Mouse (Mus musculus): ENCODE results near the gene Lrrc3b. TPM values are rescaled to one million over a fixed set of nuclear protein-coding genes. Genes with fewer than 3 reads are reported as not detected.

Gene Lrrc3b
- polyA plus RNA-seq, 1 experiment from 2014 or later: 2.1 TPM

DNA sequence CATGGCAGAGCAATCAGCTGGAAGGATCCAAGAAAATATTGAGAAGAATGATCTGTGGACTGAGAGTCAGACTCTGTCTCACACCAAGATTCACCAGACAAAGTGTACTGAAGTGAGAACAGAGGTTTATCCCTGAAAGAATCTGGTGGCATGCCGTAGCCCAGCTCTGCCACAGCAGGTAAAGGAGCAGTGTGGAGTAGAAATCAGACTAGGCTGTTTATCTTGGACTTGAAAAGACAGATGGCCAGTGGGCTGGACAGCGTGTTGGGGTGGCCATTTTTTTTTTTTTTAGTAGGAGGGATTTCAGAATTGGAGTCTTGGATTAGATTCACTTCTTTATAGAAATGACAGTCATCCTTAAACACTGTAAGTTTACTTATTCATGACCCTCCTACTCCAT lies 61.4 kb downstream of the Lrrc3b start:
- no peaks in the 10 kb centered on the region for H3K9me3 ChIP-seq
- no peak for DNase-seq (ENCODE audit: low spot score)
- no peaks in the 10 kb centered on the region for H3K27me3 ChIP-seq (replicated peaks; ENCODE audit: low read depth, poor library complexity, severe bottlenecking)
- no peaks in the 10 kb centered on the region for H3K36me3 ChIP-seq (replicated peaks)
- H3K4me1 ChIP-seq: no peaks in the 10 kb centered on the region
- 89% methylated on average over 2 of the region's 2 CpGs for WGBS
- no peak overlapping the region for H3K4me3 ChIP-seq
- H3K27ac ChIP-seq (replicated peaks): no peak overlapping the region

- Histone ChIP-seq H3K9me3 (no peaks in the 10 kb centered on the region), H3K4me1 (no peaks in the 10 kb centered on the region), H3K36me3 (replicated peaks) (no peaks in the 10 kb centered on the region), H3K27me3 (replicated peaks; ENCODE audit: low read depth, poor library complexity, severe bottlenecking) (no peaks in the 10 kb centered on the region), H3K4me3 (no peak overlapping the region), H3K27ac (replicated peaks) (no peak overlapping the region)
- WGBS: 93% methylated on average over 1 of the region's 1 CpGs
- no peak for DNase-seq (ENCODE audit: low spot score)
Observed at GRCm38 (mm10) chr14:15376786-15377185, 62.0 kb downstream of the Lrrc3b start.

GRCm38 (mm10) chr14:15374271-15374670 lies 64.5 kb downstream of the Lrrc3b start:
- no peak for DNase-seq (ENCODE audit: low spot score)
- Histone ChIP-seq H3K27me3 (replicated peaks; ENCODE audit: low read depth, poor library complexity, severe bottlenecking) (no peaks in the 10 kb centered on the region), H3K36me3 (replicated peaks) (no peaks in the 10 kb centered on the region), H3K4me1 (no peaks in the 10 kb centered on the region), H3K4me3 (no peak overlapping the region), H3K9me3 (no peaks in the 10 kb centered on the region), H3K27ac (replicated peaks) (no peak overlapping the region)

DNA sequence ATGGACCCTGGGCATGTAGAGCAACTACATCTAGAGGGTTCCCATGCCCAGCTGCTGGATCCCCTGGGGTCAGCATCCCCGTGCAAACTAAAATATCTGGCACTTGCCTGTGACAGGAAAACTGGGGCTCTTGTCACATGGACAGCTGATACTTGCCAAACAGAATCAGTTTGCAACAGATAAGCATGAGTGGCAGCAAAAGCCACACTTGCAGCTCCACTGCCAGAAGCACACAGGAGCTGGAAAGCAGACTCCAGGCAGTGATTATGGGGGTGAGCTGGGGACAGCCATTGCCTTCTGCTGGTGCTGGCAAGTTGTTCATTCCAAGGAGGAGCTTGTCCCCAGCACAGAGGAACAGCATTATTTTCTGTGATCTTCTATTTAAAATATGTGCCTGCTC lies 65.8 kb downstream of the Lrrc3b start:
- Histone ChIP-seq H3K27ac (replicated peaks) (no peak overlapping the region), H3K4me3 (no peak overlapping the region), H3K9me3 (no peaks in the 10 kb centered on the region), H3K4me1 (no peaks in the 10 kb centered on the region), H3K36me3 (replicated peaks) (no peaks in the 10 kb centered on the region), H3K27me3 (replicated peaks; ENCODE audit: low read depth, poor library complexity, severe bottlenecking) (no peaks in the 10 kb centered on the region)
- 66% methylated on average over 1 of the region's 1 CpGs for WGBS
- no peak for DNase-seq (ENCODE audit: low spot score)

DNA sequence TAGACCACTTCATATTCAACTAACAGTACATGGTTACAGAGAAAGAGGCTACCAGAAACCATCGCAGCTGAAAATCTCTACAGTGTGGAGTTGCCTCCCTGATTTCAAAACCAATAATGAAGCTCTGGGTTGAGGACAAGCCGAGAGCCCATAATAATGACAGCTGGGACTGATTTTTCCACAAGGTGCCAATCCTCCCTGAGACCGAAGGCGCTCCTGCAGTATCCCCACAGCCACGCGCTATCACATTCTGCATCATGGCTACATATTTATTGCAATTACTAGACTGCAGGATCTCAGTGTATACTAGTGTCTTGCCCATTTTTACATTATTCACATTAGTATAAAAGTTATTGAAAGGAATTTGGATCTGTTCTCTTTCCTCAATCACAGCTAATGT lies 73.7 kb downstream of the Lrrc3b start:
- Histone ChIP-seq H3K4me1 (no peaks in the 10 kb centered on the region), H3K27me3 (replicated peaks; ENCODE audit: low read depth, poor library complexity, severe bottlenecking) (no peaks in the 10 kb centered on the region), H3K36me3 (replicated peaks) (no peaks in the 10 kb centered on the region), H3K27ac (replicated peaks) (no peak overlapping the region), H3K4me3 (no peak overlapping the region), H3K9me3 (no peaks in the 10 kb centered on the region)
- WGBS: 91% methylated on average over 6 of the region's 6 CpGs
- no peak for DNase-seq (ENCODE audit: low spot score)

DNA sequence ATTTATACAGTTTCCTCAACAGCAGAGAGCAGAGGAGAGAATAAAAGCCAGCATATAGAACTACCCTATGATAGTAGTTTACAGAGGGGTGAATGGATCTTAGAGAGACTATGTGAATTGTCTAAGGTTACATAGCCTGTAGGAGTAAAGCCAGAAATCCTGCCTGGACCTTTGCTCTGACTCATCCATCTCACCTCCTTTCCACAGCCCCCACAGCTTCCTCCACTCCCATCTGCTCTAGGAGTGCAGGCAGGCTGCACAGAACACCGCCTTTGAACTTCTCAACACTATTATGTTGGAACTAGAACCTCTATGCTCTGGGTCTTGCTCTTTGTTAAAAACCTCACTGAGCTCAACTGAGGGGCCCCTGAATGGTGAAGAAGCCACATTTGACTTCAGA lies 78.9 kb downstream of the Lrrc3b start:
- H3K36me3 ChIP-seq (replicated peaks): no peaks in the 10 kb centered on the region
- DNase-seq (ENCODE audit: low spot score): no peak
- H3K27me3 ChIP-seq (replicated peaks; ENCODE audit: low read depth, poor library complexity, severe bottlenecking): no peaks in the 10 kb centered on the region
- H3K9me3 ChIP-seq: no peaks in the 10 kb centered on the region
- no peak overlapping the region for H3K27ac ChIP-seq (replicated peaks)
- WGBS: 89% methylated on average over 1 of the region's 1 CpGs
- H3K4me3 ChIP-seq: no peak overlapping the region
- H3K4me1 ChIP-seq: no peaks in the 10 kb centered on the region

- H3K27me3 ChIP-seq (replicated peaks; ENCODE audit: low read depth, poor library complexity, severe bottlenecking): no peaks in the 10 kb centered on the region
- H3K4me3 ChIP-seq: no peak overlapping the region
- no peaks in the 10 kb centered on the region for H3K4me1 ChIP-seq
- H3K27ac ChIP-seq (replicated peaks): no peak overlapping the region
- no peaks in the 10 kb centered on the region for H3K36me3 ChIP-seq (replicated peaks)
- no peaks in the 10 kb centered on the region for H3K9me3 ChIP-seq
- DNase-seq (ENCODE audit: low spot score): no peak
- WGBS: 65% methylated on average over 3 of the region's 3 CpGs
Observed at GRCm38 (mm10) chr14:15359134-15359533, 79.7 kb downstream of the Lrrc3b start.

- H3K9me3 ChIP-seq: no peaks in the 10 kb centered on the region
- H3K27me3 ChIP-seq (replicated peaks; ENCODE audit: low read depth, poor library complexity, severe bottlenecking): no peaks in the 10 kb centered on the region
- H3K4me3 ChIP-seq: no peak overlapping the region
- 21% methylated on average over 3 of the region's 3 CpGs for WGBS
- DNase-seq (ENCODE audit: low spot score): peak; percentile 73
- H3K27ac ChIP-seq (replicated peaks): no peak overlapping the region
- H3K36me3 ChIP-seq (replicated peaks): no peaks in the 10 kb centered on the region
- H3K4me1 ChIP-seq: no peaks in the 10 kb centered on the region
Observed at GRCm38 (mm10) chr14:15355512-15355911, 83.3 kb downstream of the Lrrc3b start.

DNA sequence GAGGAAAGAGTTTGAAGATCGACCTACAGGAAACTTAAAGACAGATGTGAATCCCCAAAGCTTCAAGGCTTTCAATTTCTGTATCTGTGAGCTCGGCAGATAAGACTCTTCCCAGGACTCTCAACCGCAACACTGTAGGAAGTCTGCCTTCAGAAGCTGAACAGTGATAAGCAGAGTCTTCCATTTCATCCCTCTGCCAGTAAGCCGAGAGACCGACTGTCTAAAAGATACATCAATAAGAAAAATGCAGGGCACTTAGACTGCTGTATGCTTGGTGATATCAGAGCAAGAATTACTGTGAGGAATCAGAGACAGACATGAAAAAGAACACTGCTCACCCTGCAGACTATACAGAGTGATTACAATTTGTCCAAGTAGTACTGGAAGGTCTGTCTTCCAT lies 84.5 kb downstream of the Lrrc3b start:
- Histone ChIP-seq H3K4me3 (no peak overlapping the region), H3K4me1 (no peaks in the 10 kb centered on the region), H3K27me3 (replicated peaks; ENCODE audit: low read depth, poor library complexity, severe bottlenecking) (no peaks in the 10 kb centered on the region), H3K36me3 (replicated peaks) (no peaks in the 10 kb centered on the region), H3K9me3 (no peaks in the 10 kb centered on the region), H3K27ac (replicated peaks) (no peak overlapping the region)
- 71% methylated on average over 5 of the region's 5 CpGs for WGBS
- DNase-seq (ENCODE audit: low spot score): no peak

GRCm38 (mm10) chr14:15333130-15333529 lies 105.7 kb downstream of the Lrrc3b start:
- H3K27me3 ChIP-seq (replicated peaks; ENCODE audit: low read depth, poor library complexity, severe bottlenecking): no peaks in the 10 kb centered on the region
- no peaks in the 10 kb centered on the region for H3K9me3 ChIP-seq
- H3K27ac ChIP-seq (replicated peaks): no peak overlapping the region
- no peak for DNase-seq (ENCODE audit: low spot score)
- WGBS: 70% methylated on average over 2 of the region's 2 CpGs
- H3K36me3 ChIP-seq (replicated peaks): no peaks in the 10 kb centered on the region
- no peaks in the 10 kb centered on the region for H3K4me1 ChIP-seq
- H3K4me3 ChIP-seq: no peak overlapping the region

- H3K4me1 ChIP-seq: no peaks in the 10 kb centered on the region
- H3K27ac ChIP-seq (replicated peaks): no peak overlapping the region
- no peaks in the 10 kb centered on the region for H3K27me3 ChIP-seq (replicated peaks; ENCODE audit: low read depth, poor library complexity, severe bottlenecking)
- 58% methylated on average over 1 of the region's 1 CpGs for WGBS
- no peaks in the 10 kb centered on the region for H3K9me3 ChIP-seq
- DNase-seq (ENCODE audit: low spot score): no peak
- H3K36me3 ChIP-seq (replicated peaks): no peaks in the 10 kb centered on the region
- H3K4me3 ChIP-seq: no peak overlapping the region
Observed at GRCm38 (mm10) chr14:15331370-15331769, 107.4 kb downstream of the Lrrc3b start.

DNA sequence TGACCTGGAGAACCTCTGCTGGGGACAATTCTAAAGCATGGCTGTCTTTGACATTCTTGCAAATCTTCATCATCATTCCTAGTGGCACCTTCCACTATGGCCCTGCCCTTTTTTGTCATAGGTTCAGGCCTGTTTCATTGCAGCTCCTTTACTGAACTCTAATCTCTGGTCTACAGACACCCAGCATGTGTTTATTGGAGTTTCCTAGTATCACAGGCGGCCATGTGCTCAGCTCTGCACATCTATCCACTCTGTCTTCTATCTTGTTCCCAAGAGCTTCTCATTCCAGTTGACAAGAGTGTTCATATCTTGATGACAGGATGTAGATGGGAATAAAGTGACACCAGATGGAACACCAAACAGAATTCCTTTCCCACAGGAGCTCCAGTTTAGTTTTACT lies 108.6 kb downstream of the Lrrc3b start:
- H3K4me1 ChIP-seq: no peaks in the 10 kb centered on the region
- H3K9me3 ChIP-seq: no peaks in the 10 kb centered on the region
- DNase-seq (ENCODE audit: low spot score): no peak
- no peak overlapping the region for H3K27ac ChIP-seq (replicated peaks)
- 74% methylated on average over 1 of the region's 1 CpGs for WGBS
- H3K27me3 ChIP-seq (replicated peaks; ENCODE audit: low read depth, poor library complexity, severe bottlenecking): no peaks in the 10 kb centered on the region
- H3K4me3 ChIP-seq: no peak overlapping the region
- H3K36me3 ChIP-seq (replicated peaks): no peaks in the 10 kb centered on the region

DNA sequence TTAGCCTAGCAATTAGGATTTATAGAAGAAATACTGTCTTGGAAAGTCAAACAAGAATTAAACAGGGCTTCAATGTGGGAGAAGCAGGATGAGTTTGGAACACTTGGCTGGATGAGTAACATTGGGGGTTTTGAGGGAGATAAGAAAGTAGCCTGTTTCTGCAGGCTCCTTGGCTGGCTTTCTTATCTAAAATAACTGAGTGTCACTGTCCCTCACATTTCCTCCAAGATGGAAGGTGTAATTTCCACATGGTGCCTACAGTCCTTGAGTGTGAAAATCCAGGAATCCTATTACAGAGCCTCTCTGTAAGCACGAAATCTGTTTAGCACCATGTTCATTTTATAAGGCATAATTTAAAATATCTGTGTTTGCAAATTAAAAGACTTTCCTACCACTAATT lies 112.9 kb downstream of the Lrrc3b start:
- no peaks in the 10 kb centered on the region for H3K27me3 ChIP-seq (replicated peaks; ENCODE audit: low read depth, poor library complexity, severe bottlenecking)
- no peak overlapping the region for H3K27ac ChIP-seq (replicated peaks)
- 88% methylated on average over 1 of the region's 1 CpGs for whole genome bisulfite sequencing
- H3K36me3 ChIP-seq (replicated peaks): no peaks in the 10 kb centered on the region
- H3K4me1 ChIP-seq: 0 out of 2 replicates have a peak, but pooled peaks cover 4% of the 10 kb centered on the region
- H3K4me3 ChIP-seq: no peak overlapping the region
- no peak for DNase-seq (ENCODE audit: low spot score)
- H3K9me3 ChIP-seq: no peaks in the 10 kb centered on the region

Data from embryonic facial prominence, embryonic 10.5 days (tissue).